Mouse (Mus musculus): ENCODE results near the gene Tmem156. TPM values are rescaled to one million over a fixed set of nuclear protein-coding genes. Genes with fewer than 3 reads are reported as not detected.

Gene Tmem156
- polyA plus RNA-seq, 2 experiments, result 0.55 to 0.61 TPM

DNA sequence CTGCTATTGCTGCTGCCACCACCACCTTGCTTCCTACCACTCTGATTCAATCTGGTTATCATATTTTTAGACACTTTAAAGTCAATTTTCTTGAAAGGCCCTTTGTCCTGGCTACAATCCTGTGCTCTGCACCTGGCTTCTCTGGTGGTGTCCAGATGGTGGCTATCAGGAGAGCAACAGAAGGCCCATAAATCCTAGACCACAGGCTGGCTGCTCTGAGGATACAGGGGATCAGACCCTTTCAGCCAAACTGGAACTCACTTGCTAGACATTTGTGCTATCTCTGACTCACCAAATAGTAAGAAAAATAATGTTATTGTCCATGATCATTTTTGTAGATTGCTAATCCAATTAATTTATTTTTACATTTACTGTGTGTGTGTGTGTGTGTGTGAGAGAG lies 1.8 kb upstream of the Tmem156 start:
- no peaks in the 10 kb centered on the region for H3K36me3 ChIP-seq (replicated peaks; ENCODE audit: control insufficient read depth, insufficient read depth, low read depth)
- no peak overlapping the region for H3K4me3 ChIP-seq (ENCODE audit: insufficient read depth in 1 of 2, low read depth in 2 of 2, low read length in 2 of 2)
- no peaks in the 10 kb centered on the region for H3K9me3 ChIP-seq (ENCODE audit: control insufficient read depth, low read length)
- H3K9ac ChIP-seq (replicated peaks), result no peak overlapping the region
- H3K27me3 ChIP-seq (ENCODE audit: control insufficient read depth, insufficient read depth, low read length), result no peaks in the 10 kb centered on the region
- TF ChIP-seq EP300 (IDR thresholded peaks at IDR 0.05; ENCODE audit: low read depth) (no peak), CTCF (IDR thresholded peaks at IDR 0.05; ENCODE audit: low read depth) (no peak)
- no peak overlapping the region for H3K4me2 ChIP-seq (ENCODE audit: low read depth)
- H3K27ac ChIP-seq, result no peak overlapping the region
- no peak for DNase-seq (ENCODE audit: low read depth in 3 of 3, low spot score in 3 of 3)
- H3K4me1 ChIP-seq (replicated peaks; ENCODE audit: control insufficient read depth in 2 of 2, insufficient read depth in 2 of 2, low read length in 1 of 2), result peaks cover 0 to 5% of the 10 kb centered on the region in 2 experiments; a peak in 1 of 4 replicates
- no peak for ATAC-seq (ENCODE audit: insufficient read depth)

GRCm38 (mm10) chr5:65091184-65091858 lies 611 bp downstream of the Tmem156 start:
- Histone ChIP-seq H3K27ac (no peak overlapping the region), H3K27me3 (ENCODE audit: control insufficient read depth, insufficient read depth, low read length) (no peaks in the 10 kb centered on the region), H3K4me1 (replicated peaks; ENCODE audit: control insufficient read depth in 2 of 2, insufficient read depth in 2 of 2, low read length in 1 of 2) (peaks cover 0 to 5% of the 10 kb centered on the region in 2 experiments; a peak in 1 of 4 replicates), H3K36me3 (replicated peaks; ENCODE audit: control insufficient read depth, insufficient read depth, low read depth) (no peaks in the 10 kb centered on the region), H3K9me3 (ENCODE audit: control insufficient read depth, low read length) (no peaks in the 10 kb centered on the region), H3K4me3 (ENCODE audit: insufficient read depth in 1 of 2, low read depth in 2 of 2, low read length in 2 of 2) (no peak overlapping the region), H3K9ac (replicated peaks) (no peak overlapping the region), H3K4me2 (ENCODE audit: low read depth) (no peak overlapping the region)
- 25% methylated on average over 11 of the region's 11 CpGs for WGBS (ENCODE audit: insufficient replicate concordance)
- TF ChIP-seq EP300 (IDR thresholded peaks at IDR 0.05; ENCODE audit: low read depth) (no peak), CTCF (IDR thresholded peaks at IDR 0.05; ENCODE audit: low read depth) (no peak)
- ATAC-seq (ENCODE audit: insufficient read depth) (no peak), DNase-seq (ENCODE audit: low read depth in 3 of 3, low spot score in 3 of 3) (no peak)

DNA sequence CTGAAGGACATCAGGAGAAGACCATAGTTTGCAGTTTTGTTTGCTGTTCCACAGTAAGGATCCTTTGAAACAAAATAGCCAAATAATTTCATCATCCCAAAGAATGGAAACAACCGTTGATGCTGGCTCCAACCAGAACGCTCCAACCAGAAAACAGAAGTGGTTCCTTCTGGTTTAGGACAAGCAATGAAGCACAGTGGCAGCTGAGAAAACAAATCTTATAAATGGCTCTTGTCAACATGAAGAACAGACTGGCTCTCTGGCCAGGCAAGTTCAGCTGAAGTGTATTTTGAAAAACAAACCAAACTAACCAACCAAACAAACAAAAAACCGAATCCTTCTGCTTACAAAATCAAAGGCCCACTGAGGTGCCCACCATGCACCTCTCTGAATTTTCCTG lies 2.2 kb downstream of the Tmem156 start:
- H3K36me3 ChIP-seq (replicated peaks; ENCODE audit: control insufficient read depth, insufficient read depth, low read depth), result no peaks in the 10 kb centered on the region
- no peak overlapping the region for H3K4me2 ChIP-seq (ENCODE audit: low read depth)
- no peak for ATAC-seq (ENCODE audit: insufficient read depth)
- H3K4me3 ChIP-seq (ENCODE audit: insufficient read depth in 1 of 2, low read depth in 2 of 2, low read length in 2 of 2), result no peak overlapping the region
- no peak overlapping the region for H3K27ac ChIP-seq
- DNase-seq (ENCODE audit: low read depth in 3 of 3, low spot score in 3 of 3), result no peak
- no peaks in the 10 kb centered on the region for H3K27me3 ChIP-seq (ENCODE audit: control insufficient read depth, insufficient read depth, low read length)
- no peak overlapping the region for H3K9ac ChIP-seq (replicated peaks)
- H3K9me3 ChIP-seq (ENCODE audit: control insufficient read depth, low read length), result no peaks in the 10 kb centered on the region
- 61% methylated on average over 3 of the region's 3 CpGs for WGBS (ENCODE audit: insufficient replicate concordance)
- H3K4me1 ChIP-seq (replicated peaks; ENCODE audit: control insufficient read depth in 2 of 2, insufficient read depth in 2 of 2, low read length in 1 of 2), result peaks cover 0 to 2% of the 10 kb centered on the region in 2 experiments; a peak in 1 of 4 replicates
- TF ChIP-seq CTCF (IDR thresholded peaks at IDR 0.05; ENCODE audit: low read depth) (no peak), EP300 (IDR thresholded peaks at IDR 0.05; ENCODE audit: low read depth) (no peak)

- H3K4me3 ChIP-seq (ENCODE audit: insufficient read depth in 1 of 2, low read depth in 2 of 2, low read length in 2 of 2), result no peak overlapping the region
- 62% methylated on average over 6 of the region's 6 CpGs for WGBS (ENCODE audit: insufficient replicate concordance)
- no peak overlapping the region for H3K27ac ChIP-seq
- TF ChIP-seq EP300 (IDR thresholded peaks at IDR 0.05; ENCODE audit: low read depth) (no peak), CTCF (IDR thresholded peaks at IDR 0.05; ENCODE audit: low read depth) (no peak)
- no peaks in the 10 kb centered on the region for H3K27me3 ChIP-seq (ENCODE audit: control insufficient read depth, insufficient read depth, low read length)
- H3K9ac ChIP-seq (replicated peaks), result no peak overlapping the region
- no peaks in the 10 kb centered on the region for H3K9me3 ChIP-seq (ENCODE audit: control insufficient read depth, low read length)
- no peaks in the 10 kb centered on the region for H3K4me1 ChIP-seq (replicated peaks; ENCODE audit: control insufficient read depth in 2 of 2, insufficient read depth in 2 of 2, low read length in 1 of 2)
- H3K4me2 ChIP-seq (ENCODE audit: low read depth), result no peak overlapping the region
- DNase-seq (ENCODE audit: low read depth in 3 of 3, low spot score in 3 of 3) (no peak), ATAC-seq (ENCODE audit: insufficient read depth) (no peak)
- no peaks in the 10 kb centered on the region for H3K36me3 ChIP-seq (replicated peaks; ENCODE audit: control insufficient read depth, insufficient read depth, low read depth)
Measured at GRCm38 (mm10) chr5:65086522-65086921, 5.4 kb downstream of the Tmem156 start.

- DNase-seq (ENCODE audit: low read depth in 3 of 3, low spot score in 3 of 3) (no peak), ATAC-seq (ENCODE audit: insufficient read depth) (no peak)
- H3K27ac ChIP-seq, result no peak overlapping the region
- H3K4me2 ChIP-seq (ENCODE audit: low read depth), result no peak overlapping the region
- H3K9ac ChIP-seq (replicated peaks), result no peak overlapping the region
- H3K4me1 ChIP-seq (replicated peaks; ENCODE audit: control insufficient read depth in 2 of 2, insufficient read depth in 2 of 2, low read length in 1 of 2), result no peaks in the 10 kb centered on the region
- WGBS (ENCODE audit: insufficient replicate concordance), result 64% methylated on average over 4 of the region's 4 CpGs
- no peak overlapping the region for H3K4me3 ChIP-seq (ENCODE audit: insufficient read depth in 1 of 2, low read depth in 2 of 2, low read length in 2 of 2)
- H3K9me3 ChIP-seq (ENCODE audit: control insufficient read depth, low read length), result no peaks in the 10 kb centered on the region
- no peaks in the 10 kb centered on the region for H3K27me3 ChIP-seq (ENCODE audit: control insufficient read depth, insufficient read depth, low read length)
- no peaks in the 10 kb centered on the region for H3K36me3 ChIP-seq (replicated peaks; ENCODE audit: control insufficient read depth, insufficient read depth, low read depth)
- TF ChIP-seq CTCF (IDR thresholded peaks at IDR 0.05; ENCODE audit: low read depth) (no peak), EP300 (IDR thresholded peaks at IDR 0.05; ENCODE audit: low read depth) (no peak)
Measured at GRCm38 (mm10) chr5:65081836-65082235, 10.1 kb downstream of the Tmem156 start.
